Mouse (Mus musculus) forebrain, postnatal 0 days (tissue): Measurements from ENCODE around the gene Arpc5l. TPM values are rescaled to one million over a fixed set of nuclear protein-coding genes. Genes with fewer than 3 reads are reported as not detected.

Source experiments
- ATAC-seq: fragments of 200-750 bp; cut with Nextera tagmentation; 2 replicates; pipeline ENCODE4 v1.8.0; 2017; ENCODE audit warnings: mild to moderate bottlenecking, moderate library complexity
- DNase-seq: peaks from one replicate; pipeline ENCODE4 v3.0.0-alpha.2; 2015
- H3K27ac ChIP-seq: fragments of 300-500 bp; sonication (generic); 2 replicates; pipeline ENCODE4 v1.5.1; 2014; ENCODE audit warnings: low read depth, mild to moderate bottlenecking, antibody characterized with exemption, low read length, moderate library complexity, mixed read lengths
- H3K27me3 ChIP-seq: fragments of 300-500 bp; sonication (generic); 2 replicates; pipeline ENCODE4 v1.6.1; 2014; ENCODE audit warnings: mild to moderate bottlenecking, low read length, mixed read lengths; ENCODE audit not compliant: insufficient read depth
- H3K36me3 ChIP-seq: fragments of 300-500 bp; sonication (generic); 2 replicates; pipeline ENCODE4 v1.6.1; 2014; ENCODE audit warnings: mild to moderate bottlenecking, moderate library complexity; ENCODE audit not compliant: insufficient read depth
- H3K4me1 ChIP-seq: fragments of 300-500 bp; sonication (generic); 2 replicates; pipeline ENCODE4 v1.6.1; 2014; ENCODE audit warnings: antibody characterized with exemption; ENCODE audit not compliant: insufficient read depth
- H3K4me2 ChIP-seq: fragments of 300-500 bp; sonication (generic); 2 replicates; pipeline ENCODE4 v1.6.1; 2014; ENCODE audit warnings: low read depth, mild to moderate bottlenecking, moderate library complexity
- H3K4me3 ChIP-seq: fragments of 300-500 bp; sonication (generic); 2 replicates; pipeline ENCODE4 v1.5.1; 2014; ENCODE audit warnings: low read depth, low read length, mixed read lengths
- H3K9ac ChIP-seq: fragments of 300-500 bp; sonication (generic); 2 replicates; pipeline ENCODE4 v1.6.1; 2014; ENCODE audit warnings: mild to moderate bottlenecking
- H3K9me3 ChIP-seq: fragments of 300-500 bp; sonication (generic); 2 replicates; pipeline ENCODE4 v1.6.1; 2016; ENCODE audit warnings: low read length
- CTCF ChIP-seq: sonication (generic); IDR thresholded peaks from 2 replicates; pipeline ENCODE4 v1.5.1; 2016; ENCODE audit warnings: antibody characterized with exemption, control low read depth, low read depth
- WGBS: fragments of 180-500 bp; shearing (Covaris S2); extraction: QIAGEN DNeasy Blood & Tissue Kit; methylation state at CpG from one replicate; pipeline ENCODE4 v1.1.7; 2014; 5-methylcytosine and 5-hydroxymethylcytosine counted together
- polyA plus RNA-seq: library from polyadenylated mRNA; unstranded; fragments of >200 nt; fragmentation: Nextera tagmentation; extraction: Ambion mirVana; gene quantifications from 2 replicates; pipeline ENCODE4 v1.2.1, GENCODE M21; 2015
- total RNA-seq: library from RNA; depleted of rRNA; stranded (reverse); fragments of >200 nt; gene quantifications from 2 replicates; pipeline ENCODE4 v1.2.3, GENCODE M21; 2014

Gene Arpc5l
- total and polyA plus RNA-seq, 2 experiments from 2014 or later: 80.0 to 167 TPM

DNA sequence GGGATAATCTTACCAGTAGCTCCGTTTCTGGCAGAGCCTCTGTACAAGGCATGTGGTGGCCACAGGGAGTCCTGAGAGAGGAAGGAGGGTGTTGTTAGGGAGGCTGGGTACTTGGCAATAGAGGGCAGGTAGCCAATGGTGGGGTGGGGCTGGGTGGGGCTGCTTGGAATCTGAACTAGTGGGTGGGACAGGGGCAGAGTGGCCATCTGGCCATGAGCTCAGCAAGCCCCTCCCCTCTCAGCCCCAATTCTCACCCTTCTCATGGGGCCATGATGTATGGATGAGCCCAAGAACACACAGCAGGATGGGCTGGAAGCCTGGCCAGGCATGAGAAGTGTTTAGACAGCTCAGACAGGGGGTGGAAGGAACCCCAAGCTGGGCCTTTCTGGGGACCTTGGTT lies 17.8 kb upstream of the Arpc5l start:
- no peaks in the 10 kb centered on the region for H3K27me3 ChIP-seq
- no peak for ATAC-seq

DNA sequence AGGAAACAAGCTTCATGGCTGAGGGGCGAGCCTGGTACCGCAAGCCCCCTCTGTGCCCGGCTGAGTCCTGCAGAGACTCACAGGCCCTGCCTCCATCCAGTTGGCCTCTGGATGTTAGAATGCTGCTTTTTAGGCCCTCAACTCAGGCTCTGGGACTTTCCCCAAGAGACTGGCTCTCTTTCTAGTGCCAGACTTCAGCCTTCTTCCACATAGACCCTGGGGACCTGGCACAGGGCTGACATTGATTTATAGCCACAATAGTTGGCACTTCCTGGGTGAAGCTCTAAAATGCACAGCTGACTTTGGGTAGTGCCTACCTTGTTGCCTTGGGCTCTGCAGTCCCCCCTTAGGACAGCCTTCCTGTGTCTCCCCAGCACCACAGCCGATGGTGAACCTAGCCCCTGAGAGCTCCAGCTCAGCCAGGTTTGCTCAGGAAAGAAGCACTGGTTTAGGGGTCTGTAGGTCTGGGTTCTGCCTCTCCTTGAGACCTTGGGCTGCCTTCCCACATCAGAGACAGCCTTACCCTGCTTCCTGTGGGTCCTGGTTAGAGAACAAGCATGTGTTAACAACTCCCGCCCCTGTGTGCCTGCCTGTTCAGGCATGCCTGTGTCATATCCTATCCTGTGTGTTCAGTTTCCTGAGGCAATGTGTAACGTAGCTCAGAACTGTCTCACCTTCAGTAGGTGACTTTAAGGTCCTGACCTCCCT lies 17.2 kb upstream of the Arpc5l start:
- no peak for TF ChIP-seq CTCF
- H3K36me3 ChIP-seq: no peaks in the 10 kb centered on the region
- H3K9ac ChIP-seq: no peak overlapping the region
- H3K4me1 ChIP-seq: no peaks in the 10 kb centered on the region
- no peak overlapping the region for H3K27ac ChIP-seq
- no peaks in the 10 kb centered on the region for H3K9me3 ChIP-seq
- no peak overlapping the region for H3K4me2 ChIP-seq
- 84% methylated on average over 6 of the region's 6 CpGs for WGBS
- no peak for DNase-seq
- H3K27me3 ChIP-seq: no peaks in the 10 kb centered on the region
- ATAC-seq: no peak
- H3K4me3 ChIP-seq: no peak overlapping the region

More for the DNA sequence above, 17.8 kb upstream of the Arpc5l start:
- H3K9me3 ChIP-seq: no peaks in the 10 kb centered on the region
- 69% methylated on average over 1 of the region's 1 CpGs for WGBS
- H3K27ac ChIP-seq: no peak overlapping the region
- H3K4me2 ChIP-seq: no peak overlapping the region
- no peak for TF ChIP-seq CTCF
- no peak for DNase-seq
- H3K4me1 ChIP-seq: no peaks in the 10 kb centered on the region
- H3K9ac ChIP-seq: no peak overlapping the region
- no peak overlapping the region for H3K4me3 ChIP-seq
- H3K36me3 ChIP-seq: no peaks in the 10 kb centered on the region

DNA sequence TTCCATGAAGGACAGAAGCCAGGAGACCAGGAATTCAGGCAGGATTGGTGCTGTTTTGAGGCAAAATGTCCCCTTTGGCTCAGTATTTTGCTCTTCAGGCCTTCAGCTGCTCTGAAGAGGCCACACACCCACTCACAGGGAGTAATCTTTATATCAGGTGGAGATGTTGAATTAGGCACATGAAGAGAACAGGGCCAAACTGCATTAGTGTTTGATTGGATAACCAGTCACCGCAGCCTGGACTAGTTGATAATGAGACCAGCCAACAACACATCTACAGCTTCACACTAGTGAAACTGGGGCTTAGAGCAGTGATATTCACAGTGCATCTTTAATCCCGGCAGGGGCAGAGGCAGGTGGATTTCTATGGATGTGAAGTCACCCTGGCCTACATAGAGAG lies 16.2 kb upstream of the Arpc5l start:
- no peak for TF ChIP-seq CTCF
- no peaks in the 10 kb centered on the region for H3K9me3 ChIP-seq
- H3K9ac ChIP-seq: no peak overlapping the region
- DNase-seq: no peak
- ATAC-seq: no peak
- 87% methylated on average over 2 of the region's 2 CpGs for WGBS
- H3K36me3 ChIP-seq: no peaks in the 10 kb centered on the region
- H3K27ac ChIP-seq: no peak overlapping the region
- no peak overlapping the region for H3K4me2 ChIP-seq
- H3K4me3 ChIP-seq: no peak overlapping the region
- H3K4me1 ChIP-seq: no peaks in the 10 kb centered on the region
- no peaks in the 10 kb centered on the region for H3K27me3 ChIP-seq

DNA sequence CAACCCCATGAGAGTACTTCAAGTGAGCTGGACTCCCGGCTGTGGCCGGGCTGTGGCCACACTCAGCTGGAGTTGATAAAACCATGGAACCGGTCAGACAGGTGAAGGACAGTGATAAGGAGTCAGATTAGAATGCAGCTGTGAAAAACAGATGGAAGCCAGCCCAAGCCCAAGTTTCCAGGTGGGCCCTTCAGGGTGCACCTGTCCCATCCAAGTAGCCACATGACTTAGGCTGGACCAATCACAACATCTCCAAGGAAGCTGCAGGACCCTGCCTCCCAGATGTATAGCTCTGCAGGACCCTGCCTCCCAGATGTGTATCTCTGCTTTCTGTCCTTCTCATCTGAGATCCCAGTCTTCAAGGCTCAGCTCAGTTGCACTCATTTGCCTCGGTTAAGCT lies 13.1 kb upstream of the Arpc5l start:
- no peak overlapping the region for H3K4me2 ChIP-seq
- H3K9me3 ChIP-seq: no peaks in the 10 kb centered on the region
- DNase-seq (no peak), ATAC-seq (no peak)
- H3K9ac ChIP-seq: no peak overlapping the region
- H3K4me1 ChIP-seq: no peaks in the 10 kb centered on the region
- 75% methylated on average over 4 of the region's 4 CpGs for WGBS
- no peaks in the 10 kb centered on the region for H3K27me3 ChIP-seq
- no peak for TF ChIP-seq CTCF
- H3K27ac ChIP-seq: no peak overlapping the region
- H3K4me3 ChIP-seq: no peak overlapping the region
- no peaks in the 10 kb centered on the region for H3K36me3 ChIP-seq

DNA sequence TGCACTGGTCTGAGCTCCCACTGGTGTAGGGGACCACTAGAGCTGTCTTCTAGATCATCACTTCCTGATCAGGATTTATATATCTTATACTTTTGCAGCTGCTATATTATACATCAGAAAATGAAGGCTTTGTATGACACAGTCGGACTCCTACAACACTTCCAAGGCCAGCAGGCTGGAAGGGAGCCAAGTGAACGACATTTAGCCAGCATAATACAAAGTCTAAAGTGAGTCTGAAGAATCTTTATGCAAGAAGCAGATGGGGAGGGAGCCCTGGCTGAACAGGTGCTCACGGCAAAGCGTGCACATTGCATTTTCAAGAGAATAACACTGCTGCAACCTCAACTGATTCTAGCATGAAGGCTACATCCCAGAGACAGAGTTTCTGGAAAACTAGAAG lies 12.7 kb upstream of the Arpc5l start:
- Histone ChIP-seq H3K4me2 (no peak overlapping the region), H3K4me3 (no peak overlapping the region), H3K27me3 (no peaks in the 10 kb centered on the region), H3K36me3 (no peaks in the 10 kb centered on the region), H3K9me3 (no peaks in the 10 kb centered on the region), H3K4me1 (no peaks in the 10 kb centered on the region), H3K27ac (no peak overlapping the region), H3K9ac (no peak overlapping the region)
- TF ChIP-seq CTCF: no peak
- 30% methylated on average over 4 of the region's 4 CpGs for WGBS
- ATAC-seq: no peak
- no peak for DNase-seq

DNA sequence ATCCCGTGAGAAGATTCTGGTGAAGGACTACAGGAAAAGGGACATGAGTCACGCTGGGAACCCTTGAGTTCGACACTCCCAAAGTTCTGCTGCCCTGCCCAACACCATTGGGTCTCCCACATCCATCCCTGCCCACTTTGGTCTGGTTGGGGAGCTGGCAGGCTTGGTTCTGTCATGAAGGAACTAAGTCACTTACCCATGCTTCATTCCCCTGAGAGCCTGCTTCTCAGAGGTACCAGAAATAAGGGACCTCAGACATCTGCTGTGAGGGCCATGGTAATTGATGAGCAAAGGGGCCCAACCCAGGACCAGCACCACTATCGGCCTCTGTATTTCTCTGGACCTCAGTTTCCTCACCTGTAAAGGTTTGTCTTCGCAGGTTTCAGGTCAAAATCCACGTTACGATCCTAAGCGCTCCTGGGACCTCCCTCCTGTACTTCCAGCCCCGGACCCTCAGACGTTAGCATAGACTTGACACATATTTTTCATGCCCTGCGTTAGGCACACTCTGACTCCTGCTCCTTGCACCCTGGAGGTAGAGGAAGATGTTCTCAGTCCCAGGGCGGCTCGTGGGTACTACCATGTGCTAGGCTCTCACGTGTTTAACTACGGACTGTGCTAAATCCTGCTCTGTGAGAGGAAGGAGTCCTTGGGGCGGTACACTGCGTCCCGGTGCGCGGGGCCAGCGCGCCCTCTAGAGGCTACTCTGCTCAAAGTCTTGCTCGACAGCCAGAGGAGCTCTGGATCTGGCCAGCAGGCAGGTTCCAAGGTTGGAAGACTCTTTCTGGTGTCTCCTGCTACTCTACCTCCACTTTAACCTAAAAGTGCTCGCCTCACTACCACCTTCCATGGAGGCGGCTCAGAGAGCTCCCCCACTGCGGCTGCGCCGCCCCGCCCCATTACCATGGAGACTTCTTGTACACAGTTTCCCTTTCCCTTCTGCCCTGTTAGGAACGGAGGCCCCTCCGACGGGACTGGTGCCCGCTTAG lies 7.5 kb upstream of the Arpc5l start, which contains the start of gene Wdr38:
Gene Wdr38, plus strand, starts transcription at position 91 of the 989 bp plus-strand sequence.
- H3K27ac ChIP-seq: no peak within 1 kb of the TSS
- no peaks in the 10 kb centered on the region; the same call in 1 of the 2 replicates for H3K4me1 ChIP-seq
- no peaks in the 10 kb centered on the region for H3K9me3 ChIP-seq
- peak within 1 kb of the TSS; percentile 50 for H3K4me2 ChIP-seq
- WGBS: 15% methylated on average over 33 of the region's 33 CpGs
- H3K9ac ChIP-seq: 0 out of 2 replicates have a peak within 1 kb of the TSS, but pooled peaks have one; percentile 28
- DNase-seq: peak; percentile 92
- H3K36me3 ChIP-seq: peaks cover 32% of the 10 kb centered on the region
- TF ChIP-seq CTCF: peak; percentile 97
- ATAC-seq: peak; percentile 97
- H3K4me3 ChIP-seq: peak within 1 kb of the TSS; percentile 34
- H3K27me3 ChIP-seq: no peaks in the 10 kb centered on the region

DNA sequence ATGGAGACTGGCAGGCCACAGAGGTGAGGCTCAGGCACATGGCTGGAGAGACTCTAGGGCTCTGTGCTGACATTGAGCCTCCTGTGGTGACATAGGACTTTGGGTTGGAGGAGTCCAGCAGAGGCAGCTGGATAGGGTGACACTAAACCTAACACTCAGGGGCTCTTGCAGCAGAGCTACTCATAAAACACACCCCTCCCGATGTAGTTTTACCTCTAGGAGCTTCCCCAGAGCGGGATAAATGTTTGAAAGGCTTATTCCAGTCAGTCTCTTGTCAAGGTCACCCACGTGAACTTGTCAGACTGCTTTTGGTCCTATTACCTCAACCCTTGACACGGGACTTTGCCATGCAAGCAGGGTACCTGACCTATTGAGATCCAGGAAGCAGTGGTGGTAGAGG lies 5.8 kb upstream of the Arpc5l start:
- no peak for TF ChIP-seq CTCF
- Histone ChIP-seq H3K9me3 (no peaks in the 10 kb centered on the region), H3K4me3 (no peak overlapping the region), H3K9ac (no peak overlapping the region), H3K27me3 (no peaks in the 10 kb centered on the region), H3K4me2 (no peak overlapping the region), H3K36me3 (peaks cover 38% of the 10 kb centered on the region), H3K4me1 (peaks cover 9% of the 10 kb centered on the region), H3K27ac (no peak overlapping the region)
- ATAC-seq (no peak), DNase-seq (no peak)
- 64% methylated on average over 4 of the region's 4 CpGs for WGBS
